Mouse (Mus musculus) hindbrain, postnatal 0 days (tissue): ENCODE results near the gene Srp14. TPM values are rescaled to one million over a fixed set of nuclear protein-coding genes. Genes with fewer than 3 reads are reported as not detected.

Experiments
- ATAC-seq: fragments of 200-750 bp; cut with Nextera tagmentation; 2 replicates; pipeline ENCODE4 v1.8.0; 2017; ENCODE audit warnings: mild to moderate bottlenecking, moderate TSS enrichment, moderate library complexity
- DNase-seq: peaks from one replicate; pipeline ENCODE4 v3.0.0-alpha.2; 2015; ENCODE audit warnings: low spot score
- H3K27ac ChIP-seq: fragments of 300-500 bp; sonication (generic); 2 replicates; pipeline ENCODE4 v1.5.1; 2014; ENCODE audit warnings: mild to moderate bottlenecking
- H3K27me3 ChIP-seq: fragments of 300-500 bp; sonication (generic); 2 replicates; pipeline ENCODE4 v1.6.1; 2014; ENCODE audit warnings: low read length, mixed read lengths; ENCODE audit not compliant: insufficient read depth
- H3K36me3 ChIP-seq: fragments of 300-500 bp; sonication (generic); 2 replicates; pipeline ENCODE4 v1.6.1; 2014; ENCODE audit warnings: low read length, mixed read lengths; ENCODE audit not compliant: insufficient read depth
- H3K4me1 ChIP-seq: fragments of 300-500 bp; sonication (generic); 2 replicates; pipeline ENCODE4 v1.6.1; 2014; ENCODE audit warnings: antibody characterized with exemption, low read length, mixed read lengths; ENCODE audit not compliant: insufficient read depth
- H3K4me2 ChIP-seq: fragments of 300-500 bp; sonication (generic); 2 replicates; pipeline ENCODE4 v1.6.1; 2014; ENCODE audit warnings: low read depth, mild to moderate bottlenecking, low read length, moderate library complexity, mixed read lengths
- H3K4me3 ChIP-seq: fragments of 300-500 bp; sonication (generic); 2 replicates; pipeline ENCODE4 v1.5.1; 2014; ENCODE audit warnings: low read length
- H3K9ac ChIP-seq: fragments of 300-500 bp; sonication (generic); replicated peaks from 2 replicates; pipeline ENCODE4 v1.6.1; 2014; ENCODE audit warnings: mild to moderate bottlenecking, low read length, moderate library complexity, mixed read lengths
- H3K9me3 ChIP-seq: fragments of 300-500 bp; sonication (generic); 2 replicates; pipeline ENCODE4 v1.6.1; 2016; ENCODE audit warnings: low read length, mixed read lengths
- CTCF ChIP-seq: IDR thresholded peaks from 2 replicates; pipeline ENCODE4 v1.5.1; 2016; ENCODE audit warnings: antibody characterized with exemption, control low read depth, low read depth
- WGBS: fragments of 180-500 bp; shearing (Covaris S2); extraction: QIAGEN DNeasy Blood & Tissue Kit; methylation state at CpG from one replicate; pipeline ENCODE4 v1.1.7; 2014; 5-methylcytosine and 5-hydroxymethylcytosine counted together
- polyA plus RNA-seq: library from polyadenylated mRNA; unstranded; fragments of >200 nt; fragmentation: Nextera tagmentation; extraction: Ambion mirVana; gene quantifications from 2 replicates; pipeline ENCODE4 v1.2.1, GENCODE M21; 2015
- total RNA-seq: library from RNA; depleted of rRNA; stranded (reverse); fragments of >200 nt; gene quantifications from 2 replicates; pipeline ENCODE4 v1.2.3, GENCODE M21; 2014

Srp14 gene
- total and polyA plus RNA-seq, 2 experiments from 2014 or later, result 151 to 330 TPM

GRCm38 (mm10) chr2:118480886-118481285, 1.4 kb upstream of the Srp14 start:
- Histone ChIP-seq H3K36me3 (peaks cover 5% of the 10 kb centered on the region; the same call in 1 of the 2 replicates), H3K9me3 (no peaks in the 10 kb centered on the region), H3K9ac (no peak overlapping the region), H3K4me2 (no peak overlapping the region), H3K27me3 (no peaks in the 10 kb centered on the region), H3K4me3 (no peak overlapping the region), H3K4me1 (peaks cover 7% of the 10 kb centered on the region), H3K27ac (no peak overlapping the region)
- no peak for TF ChIP-seq CTCF
- ATAC-seq (no peak), DNase-seq (no peak)
- WGBS, result 95% methylated on average over 7 of the region's 7 CpGs

- ATAC-seq (no peak; the same call in none of the 2 replicates), DNase-seq (no peak)
- no peaks in the 10 kb centered on the region for H3K27me3 ChIP-seq
- no peaks in the 10 kb centered on the region for H3K9me3 ChIP-seq
- H3K4me2 ChIP-seq, result peak overlapping the region; percentile 89
- H3K9ac ChIP-seq, result peak overlapping the region; percentile 87
- TF ChIP-seq CTCF, result no peak
- H3K27ac ChIP-seq, result peak overlapping the region; percentile 75
- peaks cover 7% of the 10 kb centered on the region for H3K4me1 ChIP-seq
- peak overlapping the region; percentile 53 for H3K4me3 ChIP-seq
- 3% methylated on average over 51 of the region's 52 CpGs for WGBS
- H3K36me3 ChIP-seq, result peaks cover 20% of the 10 kb centered on the region; the same call in 1 of the 2 replicates
Observed at GRCm38 (mm10) chr2:118478833-118479549, 520 bp downstream of the Srp14 start.

GRCm38 (mm10) chr2:118468354-118468753, 11.2 kb downstream of the Srp14 start:
- DNase-seq, result no peak
- peaks cover 61% of the 10 kb centered on the region for H3K36me3 ChIP-seq

GRCm38 (mm10) chr2:118466601-118467000, 12.9 kb downstream of the Srp14 start:
- DNase-seq (peak; percentile 14), ATAC-seq (no peak)
- 74% methylated on average over 1 of the region's 1 CpGs for WGBS
- no peaks in the 10 kb centered on the region for H3K9me3 ChIP-seq
- no peaks in the 10 kb centered on the region for H3K4me1 ChIP-seq
- TF ChIP-seq CTCF, result peak; percentile 49; the same call in 1 of the 2 replicates
- H3K4me2 ChIP-seq, result no peak overlapping the region
- H3K36me3 ChIP-seq, result peaks cover 65% of the 10 kb centered on the region
- H3K27me3 ChIP-seq, result no peaks in the 10 kb centered on the region
- no peak overlapping the region for H3K27ac ChIP-seq
- no peak overlapping the region for H3K4me3 ChIP-seq
- H3K9ac ChIP-seq, result no peak overlapping the region

More at GRCm38 (mm10) chr2:118468354-118468753, 11.2 kb downstream of the Srp14 start:
- H3K4me3 ChIP-seq, result no peak overlapping the region
- H3K4me2 ChIP-seq, result no peak overlapping the region
- H3K27me3 ChIP-seq, result no peaks in the 10 kb centered on the region
- no peak overlapping the region for H3K27ac ChIP-seq
- ATAC-seq, result no peak
- no peaks in the 10 kb centered on the region for H3K9me3 ChIP-seq
- no peak for TF ChIP-seq CTCF
- H3K9ac ChIP-seq, result no peak overlapping the region
- H3K4me1 ChIP-seq, result no peaks in the 10 kb centered on the region

GRCm38 (mm10) chr2:118465894-118466293, 13.6 kb downstream of the Srp14 start:
- peaks cover 58% of the 10 kb centered on the region for H3K36me3 ChIP-seq
- no peaks in the 10 kb centered on the region for H3K9me3 ChIP-seq
- 64% methylated on average over 2 of the region's 2 CpGs for WGBS
- H3K4me2 ChIP-seq, result no peak overlapping the region
- TF ChIP-seq CTCF, result no peak
- DNase-seq, result no peak
- no peak overlapping the region for H3K4me3 ChIP-seq
- no peaks in the 10 kb centered on the region for H3K4me1 ChIP-seq
- no peak for ATAC-seq
- no peak overlapping the region for H3K27ac ChIP-seq
- H3K27me3 ChIP-seq, result no peaks in the 10 kb centered on the region
- H3K9ac ChIP-seq, result no peak overlapping the region

GRCm38 (mm10) chr2:118464450-118464849, 15.1 kb downstream of the Srp14 start:
- TF ChIP-seq CTCF, result no peak
- no peaks in the 10 kb centered on the region for H3K4me1 ChIP-seq
- no peaks in the 10 kb centered on the region for H3K9me3 ChIP-seq
- no peak overlapping the region for H3K4me2 ChIP-seq
- no peak overlapping the region for H3K4me3 ChIP-seq
- peak; percentile 10 for DNase-seq
- H3K27me3 ChIP-seq, result no peaks in the 10 kb centered on the region
- H3K36me3 ChIP-seq, result peaks cover 47% of the 10 kb centered on the region
- no peak overlapping the region for H3K27ac ChIP-seq
- no peak for ATAC-seq
- H3K9ac ChIP-seq, result no peak overlapping the region
- WGBS, result 51% methylated on average over 3 of the region's 3 CpGs

- no peak overlapping the region for H3K27ac ChIP-seq
- H3K4me3 ChIP-seq, result no peak overlapping the region
- no peak overlapping the region for H3K9ac ChIP-seq
- no peak for DNase-seq
- 90% methylated on average over 5 of the region's 5 CpGs for WGBS
- no peak overlapping the region for H3K4me2 ChIP-seq
- H3K9me3 ChIP-seq, result no peaks in the 10 kb centered on the region
- TF ChIP-seq CTCF, result no peak
- peaks cover 39% of the 10 kb centered on the region; the same call in 1 of the 2 replicates for H3K36me3 ChIP-seq
- no peaks in the 10 kb centered on the region for H3K4me1 ChIP-seq
- H3K27me3 ChIP-seq, result no peaks in the 10 kb centered on the region
- no peak for ATAC-seq
Observed at GRCm38 (mm10) chr2:118463480-118463879, 16.0 kb downstream of the Srp14 start.
